Mouse (Mus musculus) liver, embryonic 14.5 days (tissue): ENCODE measurements at regions not wholly inside any gene's neighbourhood (a gene's known extent, or its start where the extent isn't known, plus 50 kb on each side); places are given as distances from the start of the nearest gene placed in this dataset.

Experiments
- ATAC-seq: fragments of 200-750 bp; cut with Nextera tagmentation; 2 replicates; pipeline ENCODE4 v1.8.0; 2017; ENCODE audit warnings: moderate number of reproducible peaks, mild to moderate bottlenecking, moderate library complexity; ENCODE audit not compliant: insufficient read depth
- DNase-seq, 3 experiments: peaks; one replicate each; pipeline ENCODE4 v3.0.0-alpha.2; 2012 to 2013; ENCODE audit warnings: low read depth in 3 of 3, low spot score in 3 of 3
- H3K27ac ChIP-seq: fragments of 300-500 bp; sonication (generic); 2 replicates; pipeline ENCODE4 v1.5.1; 2014; ENCODE audit warnings: moderate library complexity, mild to moderate bottlenecking, control low read depth, inconsistent platforms
- H3K27me3 ChIP-seq: fragments of 300-500 bp; sonication (generic); 2 replicates; pipeline ENCODE4 v1.6.1; 2014; ENCODE audit warnings: mild to moderate bottlenecking, low read length, moderate library complexity; ENCODE audit not compliant: control insufficient read depth, insufficient read depth
- H3K36me3 ChIP-seq: fragments of 300-500 bp; sonication (generic); replicated peaks from 2 replicates; pipeline ENCODE4 v1.6.1; 2014; ENCODE audit warnings: low read depth; ENCODE audit not compliant: control insufficient read depth, insufficient read depth
- H3K4me1 ChIP-seq, 2 experiments: fragments of 200-500 bp in 1 of 2; fragments of 300-500 bp in 1 of 2; sonication (generic) in 1 of 2; replicated peaks; 2 replicates each; pipeline ENCODE4 v1.6.1; 2012 to 2014; ENCODE audit warnings: antibody characterized with exemption in 1 of 2, inconsistent platforms in 1 of 2, low read length in 1 of 2; ENCODE audit not compliant: control insufficient read depth in 2 of 2, insufficient read depth in 2 of 2
- H3K4me2 ChIP-seq: fragments of 300-500 bp; sonication (generic); 2 replicates; pipeline ENCODE4 v1.6.1; 2014; ENCODE audit warnings: low read depth, mild to moderate bottlenecking, control low read depth, moderate library complexity
- H3K4me3 ChIP-seq, 2 experiments: fragments of 200-500 bp in 1 of 2; fragments of 300-500 bp in 1 of 2; sonication (generic) in 1 of 2; 2 replicates each; pipeline ENCODE4 v1.5.1; 2012 to 2014; ENCODE audit warnings: low read depth in 2 of 2, low read length in 2 of 2, mild to moderate bottlenecking in 2 of 2, control low read depth in 1 of 2, inconsistent platforms in 1 of 2, moderate library complexity in 1 of 2; ENCODE audit not compliant: insufficient read depth in 1 of 2
- H3K9ac ChIP-seq: fragments of 300-500 bp; sonication (generic); replicated peaks from 2 replicates; pipeline ENCODE4 v1.6.1; 2014; ENCODE audit warnings: mild to moderate bottlenecking, control low read depth, moderate library complexity
- H3K9me3 ChIP-seq: fragments of 300-500 bp; sonication (generic); 2 replicates; pipeline ENCODE4 v1.6.1; 2016; ENCODE audit warnings: low read length, mixed read lengths; ENCODE audit not compliant: control insufficient read depth
- CTCF ChIP-seq: IDR thresholded peaks from 2 replicates; pipeline ENCODE4 v1.5.1; 2016; ENCODE audit warnings: antibody characterized with exemption, low read depth, control low read depth
- EP300 ChIP-seq: IDR thresholded peaks from 2 replicates; pipeline ENCODE4 v1.6.1; 2016; ENCODE audit warnings: antibody characterized with exemption, low read depth
- WGBS: fragments of 180-500 bp; shearing (Covaris S2); extraction: QIAGEN DNeasy Blood & Tissue Kit; methylation state at CpG from one replicate; pipeline ENCODE4 v1.1.7; 2014; ENCODE audit not compliant: insufficient replicate concordance; 5-methylcytosine and 5-hydroxymethylcytosine counted together

GRCm38 (mm10) chr10:98029621-98030020, 303.1 kb upstream of the C030005K15Rik start:
- ATAC-seq (no peak), DNase-seq (no peak)
- no peaks in the 10 kb centered on the region for H3K9me3 ChIP-seq
- H3K4me1 ChIP-seq, result no peaks in the 10 kb centered on the region
- H3K36me3 ChIP-seq, result no peaks in the 10 kb centered on the region
- H3K27me3 ChIP-seq, result no peaks in the 10 kb centered on the region
- no peak overlapping the region for H3K9ac ChIP-seq
- H3K4me3 ChIP-seq, result no peak overlapping the region
- WGBS, result 46% methylated on average over 3 of the region's 3 CpGs
- TF ChIP-seq EP300 (no peak), CTCF (no peak)
- no peak overlapping the region for H3K27ac ChIP-seq
- no peak overlapping the region for H3K4me2 ChIP-seq

DNA sequence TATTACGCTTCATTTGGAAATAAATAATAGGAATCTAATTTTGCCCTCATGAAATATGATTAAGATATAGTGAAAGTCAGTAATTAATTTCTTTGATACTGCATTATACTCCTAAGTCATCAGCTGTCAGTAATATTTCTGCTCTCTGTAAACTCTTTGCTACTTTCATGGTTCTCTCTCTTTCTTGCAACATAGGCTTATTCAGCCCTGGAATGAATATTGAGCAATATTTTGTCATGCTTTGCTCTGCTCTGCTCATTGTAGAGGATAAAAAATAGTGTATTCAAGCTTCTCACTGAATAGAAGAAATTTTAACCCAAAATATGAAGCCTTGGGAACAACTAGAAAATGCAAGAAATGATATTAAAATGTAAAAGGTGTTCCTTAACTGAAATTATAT, 306.1 kb upstream of the C030005K15Rik start:
- Histone ChIP-seq H3K27me3 (no peaks in the 10 kb centered on the region), H3K9ac (no peak overlapping the region), H3K9me3 (no peaks in the 10 kb centered on the region), H3K27ac (no peak overlapping the region), H3K36me3 (no peaks in the 10 kb centered on the region), H3K4me1 (no peaks in the 10 kb centered on the region), H3K4me2 (no peak overlapping the region), H3K4me3 (no peak overlapping the region)
- WGBS, result 72% methylated on average over 1 of the region's 1 CpGs
- ATAC-seq (no peak), DNase-seq (no peak)
- TF ChIP-seq EP300 (no peak), CTCF (no peak)

DNA sequence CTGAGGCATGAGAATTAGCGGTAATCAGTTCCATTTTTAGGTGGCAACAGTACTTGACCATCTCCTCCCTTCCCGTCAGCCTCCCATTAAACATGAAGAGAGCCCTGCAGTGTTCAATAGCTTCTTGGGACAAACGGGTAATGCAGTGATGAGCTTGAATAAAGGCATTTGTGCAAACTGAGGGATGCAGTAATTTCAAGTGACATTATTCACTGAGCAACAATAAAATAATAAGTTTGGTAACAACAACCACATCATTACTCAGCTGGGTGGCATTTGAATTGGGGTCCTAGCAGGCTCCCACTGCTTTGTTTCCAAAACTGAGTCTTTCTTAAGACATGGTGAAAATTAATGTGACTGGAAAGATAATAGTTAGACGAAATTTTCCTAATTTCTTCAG, 315.2 kb upstream of the C030005K15Rik start:
- H3K4me3 ChIP-seq, result no peak overlapping the region
- no peak for ATAC-seq
- no peaks in the 10 kb centered on the region for H3K4me1 ChIP-seq
- H3K4me2 ChIP-seq, result no peak overlapping the region
- H3K9me3 ChIP-seq, result no peaks in the 10 kb centered on the region
- no peaks in the 10 kb centered on the region for H3K27me3 ChIP-seq
- 49% methylated on average over 4 of the region's 4 CpGs for WGBS
- no peak overlapping the region for H3K27ac ChIP-seq
- DNase-seq, result no peak
- H3K36me3 ChIP-seq, result no peaks in the 10 kb centered on the region
- H3K9ac ChIP-seq, result no peak overlapping the region
- no peak for TF ChIP-seq EP300
- no peak for TF ChIP-seq CTCF

- Histone ChIP-seq H3K4me3 (no peak overlapping the region), H3K9ac (no peak overlapping the region), H3K27me3 (no peaks in the 10 kb centered on the region), H3K4me1 (no peaks in the 10 kb centered on the region), H3K9me3 (no peaks in the 10 kb centered on the region), H3K27ac (no peak overlapping the region), H3K36me3 (no peaks in the 10 kb centered on the region), H3K4me2 (no peak overlapping the region)
- ATAC-seq, result no peak
- TF ChIP-seq EP300, result no peak
- TF ChIP-seq CTCF, result no peak
- DNase-seq, result no peak
- 43% methylated on average over 2 of the region's 2 CpGs for WGBS
Observed at GRCm38 (mm10) chr10:98043873-98044272, 317.3 kb upstream of the C030005K15Rik start.

DNA sequence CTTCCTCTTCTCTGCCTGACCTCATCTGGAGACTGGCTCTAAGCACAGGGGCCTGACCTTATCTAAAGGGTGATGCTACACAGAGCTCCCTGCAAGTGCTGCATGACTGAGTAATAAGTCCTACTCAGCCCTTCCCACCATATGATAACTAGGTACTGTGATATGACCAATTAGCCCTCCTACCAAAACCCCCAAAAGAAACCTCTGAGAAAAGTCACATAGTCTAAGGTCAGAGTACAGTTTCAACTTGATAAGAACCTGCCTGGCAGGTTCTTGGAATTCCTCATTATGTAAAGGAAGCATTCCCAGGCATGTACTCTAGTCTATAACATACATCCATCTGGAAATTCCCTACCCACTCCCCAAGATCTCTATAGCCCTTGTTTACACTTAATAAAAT, 318.0 kb upstream of the C030005K15Rik start:
- Histone ChIP-seq H3K4me3 (no peak overlapping the region), H3K36me3 (no peaks in the 10 kb centered on the region), H3K27me3 (no peaks in the 10 kb centered on the region), H3K9ac (no peak overlapping the region), H3K4me1 (no peaks in the 10 kb centered on the region), H3K9me3 (no peaks in the 10 kb centered on the region), H3K27ac (no peak overlapping the region), H3K4me2 (no peak overlapping the region)
- no peak for DNase-seq
- no peak for ATAC-seq
- TF ChIP-seq CTCF, result no peak
- no peak for TF ChIP-seq EP300

- no peak for DNase-seq
Observed at GRCm38 (mm10) chr10:98073432-98073831, 346.9 kb upstream of the C030005K15Rik start.

More at GRCm38 (mm10) chr10:98073432-98073831, 346.9 kb upstream of the C030005K15Rik start:
- TF ChIP-seq EP300 (no peak), CTCF (no peak)
- no peak overlapping the region for H3K9ac ChIP-seq
- H3K4me3 ChIP-seq, result no peak overlapping the region
- no peak overlapping the region for H3K4me2 ChIP-seq
- WGBS, result 42% methylated on average over 2 of the region's 2 CpGs
- no peaks in the 10 kb centered on the region for H3K27me3 ChIP-seq
- ATAC-seq, result no peak
- no peaks in the 10 kb centered on the region for H3K36me3 ChIP-seq
- H3K27ac ChIP-seq, result no peak overlapping the region
- H3K9me3 ChIP-seq, result no peaks in the 10 kb centered on the region
- no peaks in the 10 kb centered on the region for H3K4me1 ChIP-seq
